Mouse (Mus musculus) myocyte (in vitro differentiated cells): ENCODE measurements at regions not wholly inside any gene's neighbourhood (a gene's known extent, or its start where the extent isn't known, plus 50 kb on each side); places are given as distances from the start of the nearest gene placed in this dataset.

Source experiments
- E2F4 ChIP-seq: IDR thresholded peaks from one replicate; pipeline ENCODE4 v1.6.1; 2011; ENCODE audit warnings: mild to moderate bottlenecking, control low read depth, moderate library complexity; ENCODE audit not compliant: insufficient read depth
- POLR2A ChIP-seq: IDR thresholded peaks from one replicate; pipeline ENCODE4 v1.6.1; 2011; ENCODE audit warnings: low read depth, mild to moderate bottlenecking, control low read depth, moderate library complexity; ENCODE audit not compliant: insufficient read length

DNA sequence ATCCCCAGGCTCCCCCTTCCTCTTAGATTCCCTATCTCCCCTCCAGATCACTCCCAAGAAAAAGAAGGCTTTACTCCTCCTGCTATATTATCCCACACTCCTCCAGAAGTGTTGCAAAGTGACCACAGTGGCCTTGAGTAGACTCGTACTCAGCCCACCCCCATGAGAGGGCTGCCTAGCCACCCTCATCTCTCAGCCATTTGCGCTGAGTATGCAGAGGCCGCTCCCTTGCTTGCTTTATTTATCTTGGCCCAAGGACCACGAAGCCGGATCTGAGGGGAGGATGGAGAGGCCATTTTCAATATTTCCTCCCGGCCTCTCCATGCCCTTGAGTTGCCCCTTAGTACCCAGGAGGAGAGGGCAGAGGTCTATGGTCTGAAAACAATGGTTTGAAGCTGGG, 151.9 kb downstream of the Pja1 start:
- TF ChIP-seq E2F4, result no peak
- TF ChIP-seq POLR2A, result no peak
